Mouse (Mus musculus): ENCODE measurements around the gene Gpn3.

The Gpn3 gene

GRCm38 (mm10) chr5:122342874-122343273 is 28.8 kb upstream of the Gpn3 start:
- TF ChIP-seq NANOG (IDR thresholded peaks at IDR 0.05; ENCODE audit: borderline replicate concordance, low read length) (no peak), CTCF (conservative IDR thresholded peaks at IDR 0.05; ENCODE audit: low read length) (no peak), POU5F1 (IDR thresholded peaks at IDR 0.05; ENCODE audit: borderline replicate concordance, low read length) (no peak)
- Histone ChIP-seq H3K4me3 (replicated peaks; ENCODE audit: low read length) (no peak overlapping the region), H3K36me3 (ENCODE audit: insufficient read depth, low read length) (peaks cover 53% of the 10 kb centered on the region), H3K27me3 (ENCODE audit: insufficient read depth, low read length) (no peaks in the 10 kb centered on the region), H3K9me3 (ENCODE audit: low read length) (no peaks in the 10 kb centered on the region), H3K4me1 (replicated peaks; ENCODE audit: low read depth, low read length) (peaks cover 20% of the 10 kb centered on the region)

GRCm38 (mm10) chr5:122343768-122344167 is 27.9 kb upstream of the Gpn3 start:
- no peak overlapping the region for H3K4me3 ChIP-seq (replicated peaks; ENCODE audit: low read length)
- peaks cover 20% of the 10 kb centered on the region for H3K4me1 ChIP-seq (replicated peaks; ENCODE audit: low read depth, low read length)
- H3K9me3 ChIP-seq (ENCODE audit: low read length): no peaks in the 10 kb centered on the region
- no peaks in the 10 kb centered on the region for H3K27me3 ChIP-seq (ENCODE audit: insufficient read depth, low read length)
- H3K36me3 ChIP-seq (ENCODE audit: insufficient read depth, low read length): peaks cover 46% of the 10 kb centered on the region
- no peak for TF ChIP-seq NANOG (IDR thresholded peaks at IDR 0.05; ENCODE audit: borderline replicate concordance, low read length)

GRCm38 (mm10) chr5:122344260-122344659 is 27.4 kb upstream of the Gpn3 start:
- peak; percentile 78 for TF ChIP-seq CTCF (conservative IDR thresholded peaks at IDR 0.05; ENCODE audit: low read length)
- TF ChIP-seq POU5F1 (IDR thresholded peaks at IDR 0.05; ENCODE audit: borderline replicate concordance, low read length): no peak
- TF ChIP-seq NANOG (IDR thresholded peaks at IDR 0.05; ENCODE audit: borderline replicate concordance, low read length): no peak
- no peak overlapping the region for H3K4me3 ChIP-seq (replicated peaks; ENCODE audit: low read length)
- no peaks in the 10 kb centered on the region for H3K9me3 ChIP-seq (ENCODE audit: low read length)
- peaks cover 42% of the 10 kb centered on the region for H3K36me3 ChIP-seq (ENCODE audit: insufficient read depth, low read length)
- no peaks in the 10 kb centered on the region for H3K27me3 ChIP-seq (ENCODE audit: insufficient read depth, low read length)
- H3K4me1 ChIP-seq (replicated peaks; ENCODE audit: low read depth, low read length): peaks cover 20% of the 10 kb centered on the region

- Histone ChIP-seq H3K4me3 (replicated peaks; ENCODE audit: low read length) (no peak overlapping the region), H3K36me3 (ENCODE audit: insufficient read depth, low read length) (peaks cover 35% of the 10 kb centered on the region), H3K27me3 (ENCODE audit: insufficient read depth, low read length) (no peaks in the 10 kb centered on the region), H3K9me3 (ENCODE audit: low read length) (no peaks in the 10 kb centered on the region), H3K4me1 (replicated peaks; ENCODE audit: low read depth, low read length) (peaks cover 27% of the 10 kb centered on the region)
- TF ChIP-seq POU5F1 (IDR thresholded peaks at IDR 0.05; ENCODE audit: borderline replicate concordance, low read length) (no peak), CTCF (conservative IDR thresholded peaks at IDR 0.05; ENCODE audit: low read length) (0 out of 2 replicates have a peak, but pooled peaks have one; percentile 7), NANOG (IDR thresholded peaks at IDR 0.05; ENCODE audit: borderline replicate concordance, low read length) (no peak)
Observed at GRCm38 (mm10) chr5:122345777-122346176, 25.9 kb upstream of the Gpn3 start.

GRCm38 (mm10) chr5:122353807-122354491 is 17.7 kb upstream of the Gpn3 start, which contains the start of the genes Rad9b and Vps29:
TSS of gene Rad9b (minus strand) at chr5:122354233.
TSS of gene Vps29 (plus strand) at chr5:122354369.
- H3K9me3 ChIP-seq (ENCODE audit: low read length): no peaks in the 10 kb centered on the region
- TF ChIP-seq CTCF (conservative IDR thresholded peaks at IDR 0.05; ENCODE audit: low read length): no peak
- TF ChIP-seq POU5F1 (IDR thresholded peaks at IDR 0.05; ENCODE audit: borderline replicate concordance, low read length): no peak
- no peak for TF ChIP-seq NANOG (IDR thresholded peaks at IDR 0.05; ENCODE audit: borderline replicate concordance, low read length)
- H3K4me1 ChIP-seq (replicated peaks; ENCODE audit: low read depth, low read length): peaks cover 28% of the 10 kb centered on the region
- H3K36me3 ChIP-seq (ENCODE audit: insufficient read depth, low read length): peaks cover 36% of the 10 kb centered on the region
- peak within 1 kb of the TSS; percentile 99 for H3K4me3 ChIP-seq (replicated peaks; ENCODE audit: low read length)
- H3K27me3 ChIP-seq (ENCODE audit: insufficient read depth, low read length): no peaks in the 10 kb centered on the region

- no peaks in the 10 kb centered on the region for H3K9me3 ChIP-seq (ENCODE audit: low read length)
- H3K27me3 ChIP-seq (ENCODE audit: insufficient read depth, low read length): no peaks in the 10 kb centered on the region
- peak overlapping the region; percentile 99 for H3K4me3 ChIP-seq (replicated peaks; ENCODE audit: low read length)
- H3K4me1 ChIP-seq (replicated peaks; ENCODE audit: low read depth, low read length): peaks cover 25% of the 10 kb centered on the region
- peaks cover 36% of the 10 kb centered on the region for H3K36me3 ChIP-seq (ENCODE audit: insufficient read depth, low read length)
- TF ChIP-seq CTCF (conservative IDR thresholded peaks at IDR 0.05; ENCODE audit: low read length): no peak
- no peak for TF ChIP-seq NANOG (IDR thresholded peaks at IDR 0.05; ENCODE audit: borderline replicate concordance, low read length)
- no peak for TF ChIP-seq POU5F1 (IDR thresholded peaks at IDR 0.05; ENCODE audit: borderline replicate concordance, low read length)
Observed at GRCm38 (mm10) chr5:122354492-122355067, 17.1 kb upstream of the Gpn3 start.

- Histone ChIP-seq H3K9me3 (ENCODE audit: low read length) (no peaks in the 10 kb centered on the region), H3K36me3 (ENCODE audit: insufficient read depth, low read length) (peaks cover 66% of the 10 kb centered on the region), H3K4me1 (replicated peaks; ENCODE audit: low read depth, low read length) (peaks cover 32% of the 10 kb centered on the region), H3K4me3 (replicated peaks; ENCODE audit: low read length) (peak within 1 kb of the TSS; percentile 97), H3K27me3 (ENCODE audit: insufficient read depth, low read length) (no peaks in the 10 kb centered on the region)
- TF ChIP-seq NANOG (IDR thresholded peaks at IDR 0.05; ENCODE audit: borderline replicate concordance, low read length) (no peak), POU5F1 (IDR thresholded peaks at IDR 0.05; ENCODE audit: borderline replicate concordance, low read length) (no peak), CTCF (conservative IDR thresholded peaks at IDR 0.05; ENCODE audit: low read length) (no peak)
Observed at GRCm38 (mm10) chr5:122372192-122372769, 605 bp downstream of the Gpn3 start, which contains the start of gene Fam216a. TSS of gene Fam216a (minus strand) at chr5:122372364.

GRCm38 (mm10) chr5:122372878-122373277 is 1.2 kb downstream of the Gpn3 start:
- TF ChIP-seq NANOG (IDR thresholded peaks at IDR 0.05; ENCODE audit: borderline replicate concordance, low read length) (no peak), CTCF (conservative IDR thresholded peaks at IDR 0.05; ENCODE audit: low read length) (no peak), POU5F1 (IDR thresholded peaks at IDR 0.05; ENCODE audit: borderline replicate concordance, low read length) (no peak)
- Histone ChIP-seq H3K9me3 (ENCODE audit: low read length) (no peaks in the 10 kb centered on the region), H3K4me3 (replicated peaks; ENCODE audit: low read length) (peak overlapping the region; percentile 97), H3K4me1 (replicated peaks; ENCODE audit: low read depth, low read length) (peaks cover 36% of the 10 kb centered on the region), H3K36me3 (ENCODE audit: insufficient read depth, low read length) (peaks cover 60% of the 10 kb centered on the region), H3K27me3 (ENCODE audit: insufficient read depth, low read length) (no peaks in the 10 kb centered on the region)

All from E14TG2a.4 (cell line).